Mouse (Mus musculus): ENCODE measurements around the gene Capn13.

- TF ChIP-seq CTCF (IDR thresholded peaks at IDR 0.05; ENCODE audit: insufficient read depth, low read length), result no peak
- no peak for TF ChIP-seq POLR2A (IDR thresholded peaks at IDR 0.05; ENCODE audit: borderline replicate concordance, extremely low read depth, low read depth, low read length)
Observed at GRCm38 (mm10) chr17:73432058-73432457, 31.4 kb upstream of the Capn13 start.
